Mouse (Mus musculus): ENCODE data around the gene Smtnl1. TPM values are rescaled to one million over a fixed set of nuclear protein-coding genes. Genes with fewer than 3 reads are reported as not detected.
A peak's percentile ranks its signal among the peaks of the same experiment; 100 is the strongest.

Gene Smtnl1
- 0.17 TPM in 1 of 2 replicates, not detected in the other for polyA plus RNA-seq (2015; fragmentation: Nextera tagmentation; extraction: Ambion mirVana)

- H3K9ac ChIP-seq, result no peak within 1 kb of the TSS
- H3K27me3 ChIP-seq, result peaks cover 7% of the 10 kb centered on the region
- no peaks in the 10 kb centered on the region for H3K36me3 ChIP-seq
- H3K4me2 ChIP-seq, result no peak within 1 kb of the TSS
- no peaks in the 10 kb centered on the region for H3K9me3 ChIP-seq
- no peak for ATAC-seq (ENCODE audit: low read depth)
- 72% methylated on average over 13 of the region's 13 CpGs for WGBS
- H3K4me3 ChIP-seq, result no peak within 1 kb of the TSS
- peaks cover 6% of the 10 kb centered on the region for H3K4me1 ChIP-seq (replicated peaks)
- H3K27ac ChIP-seq (replicated peaks), result no peak within 1 kb of the TSS
Measured at GRCm38 (mm10) chr2:84822552-84822951, at the start of gene Smtnl1. TSS of gene Smtnl1 (minus strand) at chr2:84822652.

- H3K4me3 ChIP-seq, result no peak overlapping the region
- 66% methylated on average over 4 of the region's 4 CpGs for WGBS
- peaks cover 23% of the 10 kb centered on the region for H3K4me1 ChIP-seq (replicated peaks)
- no peak overlapping the region for H3K9ac ChIP-seq
- no peak overlapping the region for H3K4me2 ChIP-seq
- H3K36me3 ChIP-seq, result no peaks in the 10 kb centered on the region
- ATAC-seq (ENCODE audit: low read depth), result no peak
- no peak overlapping the region for H3K27ac ChIP-seq (replicated peaks)
- peaks cover 99% of the 10 kb centered on the region for H3K27me3 ChIP-seq
- H3K9me3 ChIP-seq, result no peaks in the 10 kb centered on the region
Measured at GRCm38 (mm10) chr2:84870623-84871160, 48.2 kb upstream of the Smtnl1 start.

GRCm38 (mm10) chr2:84868977-84869376, 46.5 kb upstream of the Smtnl1 start:
- 71% methylated on average over 2 of the region's 2 CpGs for WGBS
- Histone ChIP-seq H3K9me3 (no peaks in the 10 kb centered on the region), H3K9ac (no peak overlapping the region), H3K4me3 (no peak overlapping the region), H3K27me3 (peaks cover 88% of the 10 kb centered on the region), H3K4me1 (replicated peaks) (peaks cover 26% of the 10 kb centered on the region), H3K36me3 (no peaks in the 10 kb centered on the region), H3K4me2 (no peak overlapping the region), H3K27ac (replicated peaks) (no peak overlapping the region)
- ATAC-seq (ENCODE audit: low read depth), result no peak

GRCm38 (mm10) chr2:84868521-84868943, 46.1 kb upstream of the Smtnl1 start:
- Histone ChIP-seq H3K36me3 (no peaks in the 10 kb centered on the region), H3K9ac (no peak overlapping the region), H3K4me2 (no peak overlapping the region), H3K27ac (replicated peaks) (no peak overlapping the region), H3K4me1 (replicated peaks) (peaks cover 26% of the 10 kb centered on the region), H3K27me3 (peaks cover 84% of the 10 kb centered on the region), H3K4me3 (no peak overlapping the region), H3K9me3 (no peaks in the 10 kb centered on the region)
- ATAC-seq (ENCODE audit: low read depth), result no peak
- WGBS, result 7% methylated on average over 5 of the region's 5 CpGs

GRCm38 (mm10) chr2:84865616-84866571, 43.4 kb upstream of the Smtnl1 start:
- Histone ChIP-seq H3K9me3 (no peaks in the 10 kb centered on the region), H3K27ac (replicated peaks) (no peak overlapping the region), H3K27me3 (peaks cover 57% of the 10 kb centered on the region), H3K36me3 (no peaks in the 10 kb centered on the region), H3K4me3 (peak overlapping the region; percentile 33), H3K4me2 (peak overlapping the region; percentile 60), H3K4me1 (replicated peaks) (peaks cover 13% of the 10 kb centered on the region), H3K9ac (peak overlapping the region; percentile 56)
- ATAC-seq (ENCODE audit: low read depth), result peak; percentile 64
- under 1% methylated on average over 45 of the region's 47 CpGs for WGBS

GRCm38 (mm10) chr2:84862231-84862630, 39.8 kb upstream of the Smtnl1 start:
- Histone ChIP-seq H3K36me3 (no peaks in the 10 kb centered on the region), H3K9me3 (no peaks in the 10 kb centered on the region), H3K4me2 (no peak overlapping the region), H3K4me1 (replicated peaks) (peaks cover 13% of the 10 kb centered on the region), H3K27me3 (peaks cover 21% of the 10 kb centered on the region), H3K9ac (no peak overlapping the region), H3K27ac (replicated peaks) (no peak overlapping the region), H3K4me3 (no peak overlapping the region)
- WGBS, result 73% methylated on average over 3 of the region's 3 CpGs
- no peak for ATAC-seq (ENCODE audit: low read depth)

GRCm38 (mm10) chr2:84861430-84861829, 39.0 kb upstream of the Smtnl1 start:
- no peaks in the 10 kb centered on the region for H3K9me3 ChIP-seq
- ATAC-seq (ENCODE audit: low read depth), result no peak
- H3K36me3 ChIP-seq, result no peaks in the 10 kb centered on the region
- H3K4me2 ChIP-seq, result no peak overlapping the region
- WGBS, result 84% methylated on average over 3 of the region's 3 CpGs
- H3K4me1 ChIP-seq (replicated peaks), result peaks cover 11% of the 10 kb centered on the region
- peaks cover 13% of the 10 kb centered on the region for H3K27me3 ChIP-seq
- no peak overlapping the region for H3K27ac ChIP-seq (replicated peaks)
- no peak overlapping the region for H3K9ac ChIP-seq
- H3K4me3 ChIP-seq, result no peak overlapping the region

GRCm38 (mm10) chr2:84859991-84860780, 37.7 kb upstream of the Smtnl1 start:
- Histone ChIP-seq H3K27me3 (peaks cover 3% of the 10 kb centered on the region), H3K36me3 (no peaks in the 10 kb centered on the region), H3K27ac (replicated peaks) (no peak overlapping the region), H3K4me2 (no peak overlapping the region), H3K4me1 (replicated peaks) (no peaks in the 10 kb centered on the region), H3K9ac (no peak overlapping the region), H3K9me3 (no peaks in the 10 kb centered on the region), H3K4me3 (no peak overlapping the region)
- ATAC-seq (ENCODE audit: low read depth), result no peak
- 88% methylated on average over 7 of the region's 7 CpGs for WGBS

- H3K9me3 ChIP-seq, result no peaks in the 10 kb centered on the region
- no peaks in the 10 kb centered on the region for H3K36me3 ChIP-seq
- H3K4me3 ChIP-seq, result no peak overlapping the region
- H3K27me3 ChIP-seq, result no peaks in the 10 kb centered on the region
- 91% methylated on average over 1 of the region's 1 CpGs for WGBS
- H3K4me2 ChIP-seq, result no peak overlapping the region
- H3K4me1 ChIP-seq (replicated peaks), result no peaks in the 10 kb centered on the region
- no peak overlapping the region for H3K27ac ChIP-seq (replicated peaks)
- no peak overlapping the region for H3K9ac ChIP-seq
- ATAC-seq (ENCODE audit: low read depth), result no peak
Measured at GRCm38 (mm10) chr2:84858551-84858950, 36.1 kb upstream of the Smtnl1 start.

GRCm38 (mm10) chr2:84855732-84856131, 33.3 kb upstream of the Smtnl1 start:
- 73% methylated on average over 2 of the region's 2 CpGs for WGBS
- no peaks in the 10 kb centered on the region for H3K36me3 ChIP-seq
- no peaks in the 10 kb centered on the region for H3K27me3 ChIP-seq
- H3K9ac ChIP-seq, result no peak overlapping the region
- no peak overlapping the region for H3K4me3 ChIP-seq
- ATAC-seq (ENCODE audit: low read depth), result peak; percentile 76
- H3K4me1 ChIP-seq (replicated peaks), result peaks cover 9% of the 10 kb centered on the region
- H3K9me3 ChIP-seq, result no peaks in the 10 kb centered on the region
- H3K4me2 ChIP-seq, result no peak overlapping the region
- H3K27ac ChIP-seq (replicated peaks), result no peak overlapping the region

- H3K27ac ChIP-seq (replicated peaks), result no peak overlapping the region
- H3K9ac ChIP-seq, result no peak overlapping the region
- peaks cover 16% of the 10 kb centered on the region for H3K4me1 ChIP-seq (replicated peaks)
- H3K4me2 ChIP-seq, result peak overlapping the region; percentile 37; the same call in 1 of the 2 replicates
- no peak overlapping the region for H3K4me3 ChIP-seq
- no peaks in the 10 kb centered on the region for H3K27me3 ChIP-seq
- WGBS, result 31% methylated on average over 23 of the region's 23 CpGs
- H3K9me3 ChIP-seq, result no peaks in the 10 kb centered on the region
- ATAC-seq (ENCODE audit: low read depth), result no peak
- H3K36me3 ChIP-seq, result no peaks in the 10 kb centered on the region
Measured at GRCm38 (mm10) chr2:84851130-84852040, 28.9 kb upstream of the Smtnl1 start.
